Mouse (Mus musculus) small intestine, adult 2 months (tissue): Measurements from ENCODE around the gene Tbc1d8. TPM values are rescaled to one million over a fixed set of nuclear protein-coding genes. Genes with fewer than 3 reads are reported as not detected.

Experiments
- H3K27ac ChIP-seq: fragments of 200-500 bp; 2 replicates; pipeline ENCODE4 v1.5.1; 2012; ENCODE audit warnings: low read depth, low read length, control low read depth, inconsistent platforms; ENCODE audit not compliant: insufficient read depth
- H3K27me3 ChIP-seq: fragments of 200-500 bp; 2 replicates; pipeline ENCODE4 v1.6.1; 2012; ENCODE audit warnings: mild to moderate bottlenecking, moderate library complexity, low read length, inconsistent platforms; ENCODE audit not compliant: control insufficient read depth, insufficient read depth
- H3K36me3 ChIP-seq: fragments of 200-500 bp; 2 replicates; pipeline ENCODE4 v1.6.1; 2012; ENCODE audit warnings: mild to moderate bottlenecking, low read length, control low read depth, inconsistent platforms; ENCODE audit not compliant: control insufficient read depth, insufficient read depth
- H3K4me1 ChIP-seq: fragments of 200-500 bp; 2 replicates; pipeline ENCODE4 v1.6.1; 2012; ENCODE audit warnings: low read length, inconsistent platforms, mixed read lengths; ENCODE audit not compliant: control insufficient read depth, insufficient read depth, insufficient read length
- H3K4me3 ChIP-seq: fragments of 200-500 bp; 2 replicates; pipeline ENCODE4 v1.5.1; 2012; ENCODE audit warnings: low read depth, mild to moderate bottlenecking, control low read depth, inconsistent platforms, low read length, moderate library complexity
- CTCF ChIP-seq: fragments of 200-500 bp; IDR thresholded peaks from 2 replicates; pipeline ENCODE4 v1.5.1; 2012; ENCODE audit warnings: low read depth, mild to moderate bottlenecking, control low read depth, inconsistent platforms, low read length, moderate library complexity, mixed read lengths; ENCODE audit not compliant: insufficient replicate concordance, insufficient read length; ENCODE audit errors: extremely low read depth
- POLR2A ChIP-seq: fragments of 200-500 bp; IDR thresholded peaks from 2 replicates; pipeline ENCODE4 v1.6.1; 2012; ENCODE audit warnings: low read depth, mild to moderate bottlenecking, control low read depth, inconsistent platforms, low read length, moderate library complexity
- WGBS: fragments of 180-500 bp; shearing (Covaris S2); methylation state at CpG from one replicate; pipeline ENCODE4 v1.1.7; 2018; 5-methylcytosine and 5-hydroxymethylcytosine counted together
- polyA plus RNA-seq: library from polyadenylated mRNA; depleted of rRNA; stranded (reverse); fragments of >200 nt; gene quantifications from 2 replicates; pipeline ENCODE4 v1.2.3, GENCODE M21; 2012

The Tbc1d8 gene
- polyA plus RNA-seq, 1 experiment, result 13.1 TPM

GRCm38 (mm10) chr1:39454783-39455175 is 23.8 kb downstream of the Tbc1d8 start:
- H3K27ac ChIP-seq, result peak overlapping the region; percentile 43; the same call in 1 of the 2 replicates
- no peaks in the 10 kb centered on the region for H3K36me3 ChIP-seq
- TF ChIP-seq CTCF (no peak), POLR2A (no peak)
- WGBS, result 84% methylated on average over 4 of the region's 4 CpGs
- no peak overlapping the region for H3K4me3 ChIP-seq
- peaks cover 6% of the 10 kb centered on the region; the same call in 1 of the 2 replicates for H3K4me1 ChIP-seq
- no peaks in the 10 kb centered on the region for H3K27me3 ChIP-seq

- no peaks in the 10 kb centered on the region for H3K27me3 ChIP-seq
- H3K27ac ChIP-seq, result no peak overlapping the region
- H3K36me3 ChIP-seq, result no peaks in the 10 kb centered on the region
- 67% methylated on average over 9 of the region's 9 CpGs for WGBS
- no peak for TF ChIP-seq POLR2A
- TF ChIP-seq CTCF, result no peak
- H3K4me3 ChIP-seq, result no peak overlapping the region
- peaks cover 6% of the 10 kb centered on the region; the same call in 1 of the 2 replicates for H3K4me1 ChIP-seq
These were observed 24.3 kb downstream of the Tbc1d8 start for GRCm38 (mm10) chr1:39454108-39454782.

GRCm38 (mm10) chr1:39452203-39452602 is 26.4 kb downstream of the Tbc1d8 start:
- Histone ChIP-seq H3K4me1 (no peaks in the 10 kb centered on the region; the same call in 1 of the 2 replicates), H3K4me3 (no peak overlapping the region), H3K27me3 (no peaks in the 10 kb centered on the region), H3K36me3 (no peaks in the 10 kb centered on the region), H3K27ac (no peak overlapping the region)
- no peak for TF ChIP-seq CTCF
- no peak for TF ChIP-seq POLR2A
- WGBS, result 89% methylated on average over 4 of the region's 4 CpGs

GRCm38 (mm10) chr1:39450069-39450728 is 28.4 kb downstream of the Tbc1d8 start:
- TF ChIP-seq POLR2A (no peak), CTCF (no peak)

GRCm38 (mm10) chr1:39449251-39449790 is 29.2 kb downstream of the Tbc1d8 start:
- no peak overlapping the region for H3K4me3 ChIP-seq
- TF ChIP-seq POLR2A (no peak), CTCF (no peak)
- H3K27me3 ChIP-seq, result no peaks in the 10 kb centered on the region
- 80% methylated on average over 12 of the region's 12 CpGs for WGBS
- peaks cover 6% of the 10 kb centered on the region; the same call in 1 of the 2 replicates for H3K4me1 ChIP-seq
- no peaks in the 10 kb centered on the region for H3K36me3 ChIP-seq
- H3K27ac ChIP-seq, result no peak overlapping the region

More at GRCm38 (mm10) chr1:39450069-39450728, 28.4 kb downstream of the Tbc1d8 start:
- Histone ChIP-seq H3K27me3 (no peaks in the 10 kb centered on the region), H3K36me3 (no peaks in the 10 kb centered on the region), H3K27ac (no peak overlapping the region), H3K4me1 (peaks cover 3% of the 10 kb centered on the region; the same call in 1 of the 2 replicates), H3K4me3 (no peak overlapping the region)
- WGBS, result 65% methylated on average over 6 of the region's 6 CpGs

GRCm38 (mm10) chr1:39448819-39449218 is 29.7 kb downstream of the Tbc1d8 start:
- no peak for TF ChIP-seq CTCF
- no peak for TF ChIP-seq POLR2A
- no peak overlapping the region for H3K27ac ChIP-seq
- no peaks in the 10 kb centered on the region for H3K27me3 ChIP-seq
- 90% methylated on average over 5 of the region's 5 CpGs for WGBS
- H3K36me3 ChIP-seq, result no peaks in the 10 kb centered on the region
- H3K4me3 ChIP-seq, result no peak overlapping the region
- H3K4me1 ChIP-seq, result peaks cover 6% of the 10 kb centered on the region; the same call in 1 of the 2 replicates

- peaks cover 6% of the 10 kb centered on the region; the same call in 1 of the 2 replicates for H3K4me1 ChIP-seq
- no peak overlapping the region for H3K4me3 ChIP-seq
- TF ChIP-seq POLR2A (no peak), CTCF (no peak)
- H3K27ac ChIP-seq, result no peak overlapping the region
- WGBS, result 55% methylated on average over 5 of the region's 5 CpGs
- H3K36me3 ChIP-seq, result no peaks in the 10 kb centered on the region
- no peaks in the 10 kb centered on the region for H3K27me3 ChIP-seq
These were observed 30.3 kb downstream of the Tbc1d8 start for GRCm38 (mm10) chr1:39448238-39448637.
